Mouse (Mus musculus) C3H10T1/2 (cell line): ENCODE measurements around the gene Vmn2r108. TPM values are rescaled to one million over a fixed set of nuclear protein-coding genes. Genes with fewer than 3 reads are reported as not detected.

ENCODE experiments used
- polyA plus RNA-seq, 2 experiments: library from polyadenylated mRNA; unstranded; fragments of >200 nt; fragmentation: generic; extraction: Trizol; gene quantifications; one replicate each; pipeline ENCODE4 v1.2.1; 2012; ENCODE audit warnings: missing spikeins in 2 of 2

The Vmn2r108 gene
- polyA plus RNA-seq: not detected

GRCm38 (mm10) chr17:20481231-20481630, at the start of gene Vmn2r108:
Gene Vmn2r108, minus strand, starts transcription at chr17:20481331.

GRCm38 (mm10) chr17:20497858-20498257, 16.7 kb upstream of the Vmn2r108 start, which contains the start of gene Vmn1r225:
Gene Vmn1r225, plus strand, starts transcription at chr17:20498158.

GRCm38 (mm10) chr17:20413846-20414245, 67.3 kb downstream of the Vmn2r108 start, which contains the start of gene Vmn1r224:
Gene Vmn1r224, plus strand, starts transcription at chr17:20414146.

Other genes starting within 250 kb of the Vmn2r108 start
- gene Vmn2r105, start 246.3 kb downstream of the Vmn2r108 start, polyA plus RNA-seq: not detected
- gene Vmn2r106, start 195.8 kb downstream of the Vmn2r108 start, polyA plus RNA-seq: not detected
- gene Vmn2r107, start 136.1 kb downstream of the Vmn2r108 start, polyA plus RNA-seq: not detected
- not detected for gene Vmn1r224, start 67.2 kb downstream of the Vmn2r108 start, polyA plus RNA-seq
- gene Vmn1r225, start 16.8 kb upstream of the Vmn2r108 start, polyA plus RNA-seq: not detected
- gene Vmn2r109, start 83.4 kb upstream of the Vmn2r108 start, polyA plus RNA-seq: not detected
- gene Vmn2r110, start 115.1 kb upstream of the Vmn2r108 start, polyA plus RNA-seq: not detected
- not detected for gene Fpr-rs3, start 143.5 kb upstream of the Vmn2r108 start, polyA plus RNA-seq
- gene Vmn1r226, start 201.5 kb upstream of the Vmn2r108 start, polyA plus RNA-seq: not detected
- gene Vmn1r227, start 248.5 kb upstream of the Vmn2r108 start, polyA plus RNA-seq: not detected